Mouse (Mus musculus): ENCODE measurements at regions not wholly inside any gene's neighbourhood (a gene's known extent, or its start where the extent isn't known, plus 50 kb on each side); places are given as distances from the start of the nearest gene placed in this dataset.

- no peak for ATAC-seq
- Histone ChIP-seq H3K4me2 (replicated peaks) (no peak overlapping the region), H3K4me1 (replicated peaks) (no peaks in the 10 kb centered on the region), H3K4me3 (replicated peaks) (no peak overlapping the region), H3K27ac (no peak overlapping the region), H3K27me3 (no peaks in the 10 kb centered on the region), H3K9ac (replicated peaks) (no peak overlapping the region), H3K36me3 (no peaks in the 10 kb centered on the region), H3K9me3 (0 out of 2 replicates have a peak, but pooled peaks cover 5% of the 10 kb centered on the region)
- WGBS = 79% methylated on average over 4 of the region's 4 CpGs
Measured at GRCm38 (mm10) chr17:47065307-47065901, 55.0 kb upstream of the Ubr2 start.

DNA sequence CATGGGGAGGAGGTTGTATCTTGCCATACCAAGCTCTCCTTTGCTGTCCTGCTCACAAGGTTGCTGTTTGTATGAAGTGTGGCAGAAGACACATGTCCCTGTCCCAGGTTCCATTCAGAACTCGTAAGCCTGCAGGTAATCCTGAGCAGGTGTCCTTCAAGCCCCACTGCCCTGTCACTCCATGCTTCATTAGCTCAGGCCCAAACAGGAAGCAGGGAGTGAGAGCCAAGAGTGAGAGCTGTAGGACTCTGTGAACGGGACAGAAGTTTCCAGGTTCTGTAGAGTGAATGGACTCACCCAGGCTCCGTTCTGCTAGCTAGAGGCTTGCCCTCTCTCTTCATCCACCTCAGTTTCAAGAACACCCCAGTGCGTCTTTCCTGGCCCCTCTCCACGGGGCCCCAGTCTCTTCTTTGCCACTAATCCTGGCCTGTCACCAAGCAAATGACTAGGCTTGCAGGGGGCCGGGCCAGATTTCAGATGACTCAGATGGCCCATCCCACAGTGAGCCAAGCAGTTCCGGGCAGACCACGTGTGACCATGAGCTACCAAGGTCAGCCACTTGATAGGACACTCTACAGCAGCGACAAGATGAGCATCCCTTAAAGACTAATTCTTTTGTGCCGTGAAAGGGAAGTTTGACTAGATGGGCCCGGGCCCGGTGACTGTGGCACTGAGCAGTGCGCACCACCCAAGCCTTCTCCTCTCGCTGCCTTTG is 54.4 kb upstream of the Ubr2 start:
- H3K27ac ChIP-seq = no peak overlapping the region
- no peaks in the 10 kb centered on the region for H3K4me1 ChIP-seq (replicated peaks)
- H3K9ac ChIP-seq (replicated peaks) = no peak overlapping the region
- ATAC-seq = no peak
- no peak overlapping the region for H3K4me3 ChIP-seq (replicated peaks)
- no peak overlapping the region for H3K4me2 ChIP-seq (replicated peaks)
- H3K36me3 ChIP-seq = no peaks in the 10 kb centered on the region
- 0 out of 2 replicates have a peak, but pooled peaks cover 5% of the 10 kb centered on the region for H3K9me3 ChIP-seq
- H3K27me3 ChIP-seq = no peaks in the 10 kb centered on the region
- 78% methylated on average over 14 of the region's 14 CpGs for WGBS

GRCm38 (mm10) chr17:47064006-47064405 is 53.6 kb upstream of the Ubr2 start:
- no peak overlapping the region for H3K4me2 ChIP-seq (replicated peaks)
- H3K4me3 ChIP-seq (replicated peaks) = no peak overlapping the region
- H3K27ac ChIP-seq = no peak overlapping the region

GRCm38 (mm10) chr17:47061031-47061620 is 50.8 kb upstream of the Ubr2 start:
- Histone ChIP-seq H3K9ac (replicated peaks) (no peak overlapping the region), H3K4me1 (replicated peaks) (no peaks in the 10 kb centered on the region), H3K4me3 (replicated peaks) (no peak overlapping the region), H3K27ac (no peak overlapping the region), H3K4me2 (replicated peaks) (no peak overlapping the region), H3K27me3 (no peaks in the 10 kb centered on the region), H3K9me3 (peaks cover 4% of the 10 kb centered on the region; the same call in 1 of the 2 replicates), H3K36me3 (no peaks in the 10 kb centered on the region)
- no peak for ATAC-seq
- WGBS = 83% methylated on average over 8 of the region's 8 CpGs

More at GRCm38 (mm10) chr17:47064006-47064405, 53.6 kb upstream of the Ubr2 start:
- no peak overlapping the region for H3K9ac ChIP-seq (replicated peaks)
- WGBS = 92% methylated on average over 4 of the region's 4 CpGs
- H3K36me3 ChIP-seq = no peaks in the 10 kb centered on the region
- H3K9me3 ChIP-seq = 0 out of 2 replicates have a peak, but pooled peaks cover 5% of the 10 kb centered on the region
- no peaks in the 10 kb centered on the region for H3K27me3 ChIP-seq
- H3K4me1 ChIP-seq (replicated peaks) = no peaks in the 10 kb centered on the region
- ATAC-seq = no peak

All from midbrain, embryonic 13.5 days (tissue).